8 mouse cellular contexts compared by ENCODE assay signal in the genomic region with DNA sequence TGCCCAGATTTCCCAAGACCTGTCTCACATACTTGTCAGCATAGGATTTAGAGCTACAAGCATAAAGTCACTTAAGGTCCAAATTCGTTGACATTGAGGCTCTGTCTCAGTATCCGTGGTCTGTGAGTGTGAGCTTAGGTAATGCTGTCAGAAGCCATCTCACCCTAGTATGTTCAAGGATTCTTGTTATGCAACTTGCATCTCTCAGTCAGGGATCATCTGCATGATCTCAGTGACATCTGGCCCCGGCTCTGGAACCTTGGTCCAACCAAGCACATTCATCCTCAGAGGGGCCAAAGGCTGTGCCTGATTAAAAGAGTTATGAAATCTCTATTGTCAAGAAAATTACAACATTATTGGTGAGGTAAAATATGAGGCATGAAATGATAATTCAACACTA. TPM values are rescaled to one million over a fixed set of nuclear protein-coding genes. Genes with fewer than 3 reads are reported as not detected.
DNase-seq lines count a peak whose midpoint lies in the region.

No protein-coding gene starts in this region.

- DNase-seq in adrenal gland, adult (ENCODE audit: inconsistent age in 2 of 2, low spot score in 1 of 2): peak; percentile 73 to 90
- DNase-seq in adrenal gland, postnatal 4 days (ENCODE audit: low spot score in 2 of 2): no peak
- DNase-seq in kidney, adult 11 months: peak; percentile 42
- no peak for DNase-seq in kidney, adult 18-20 months
- DNase-seq in urinary bladder, postnatal 14 days (ENCODE audit: low spot score): peak; percentile 4
- DNase-seq in urinary bladder, adult 2 months (ENCODE audit: low spot score): no peak
- no peak for DNase-seq in B cell, adult 2 months
- no peak for DNase-seq in thymus, adult 18-20 months

RNA-seq across cellular contexts. Expression of a gene that starts 1.2 kb away (rescaled TPM):
- total RNA-seq in adrenal gland, postnatal 4 days (2021): 10 to 100 TPM; 23.9 to 28.1 TPM
- 10.4 and 12.8 TPM in 2 replicates for polyA plus RNA-seq in urinary bladder, adult 2 months (2012; rRNA removed)

Comparison
In these comparisons a context has a peak if more than half of its experiments do, and no peak if none do; other contexts are left out.
1. DNase-seq: peak in adrenal gland, adult (2 of 2), kidney, adult 11 months (single experiment) and urinary bladder, postnatal 14 days (single experiment); none in adrenal gland, postnatal 4 days (0 of 2), kidney, adult 18-20 months (single experiment), urinary bladder, adult 2 months (single experiment), B cell, adult 2 months (0 of 2) and thymus, adult 18-20 months (0 of 2).